Comparison of ENCODE assay signal across 8 mouse cellular contexts in genomic region chr10:80169070-80169469, GRCm38 (mm10). TPM values are rescaled to one million over a fixed set of nuclear protein-coding genes. Genes with fewer than 3 reads are reported as not detected.
DNase-seq lines count a peak whose midpoint lies in the region; ATAC-seq and TF ChIP-seq lines count a peak whose summit lies in the region.
"Had no signal": no experiment of that assay in that cellular context is flagged by ENCODE, and none has a peak within 500 bp of the region (broad histone marks: within the 10 kb centered on the region; RNA-seq: fewer than 3 reads in every experiment).

No protein-coding gene starts in this region.

- no peak for DNase-seq in lung, postnatal 36 days
- no peak for DNase-seq in forebrain, embryonic 14.5 days (ENCODE audit: low spot score)
- DNase-seq in limb, embryonic 14.5 days (ENCODE audit: low spot score) = no peak
- no peak for DNase-seq in cerebellum, adult 8-10 months

- H3K9ac ChIP-seq in lung, embryonic 15.5 days = peak overlapping the region; percentile 99
- H3K9ac ChIP-seq in forebrain, embryonic 14.5 days (ENCODE audit: low read length) = peak overlapping the region; percentile 99
- H3K9ac ChIP-seq in limb, embryonic 14.5 days (ENCODE audit: low read depth, low read length, severe bottlenecking) = peak overlapping the region; percentile 99
- H3K9ac ChIP-seq in stomach, embryonic 16.5 days (ENCODE audit: low read length) = peak overlapping the region; percentile 93

- peaks cover 26% of the 10 kb centered on the region for H3K36me3 ChIP-seq in lung, embryonic 15.5 days
- peaks cover 34% of the 10 kb centered on the region for H3K36me3 ChIP-seq in forebrain, embryonic 14.5 days (ENCODE audit: control insufficient read depth, insufficient read depth, low read length)
- H3K36me3 ChIP-seq in limb, embryonic 14.5 days (ENCODE audit: control insufficient read depth, insufficient read depth, low read length) = peaks cover 28% of the 10 kb centered on the region
- peaks cover 14% of the 10 kb centered on the region; the same call in 1 of the 2 replicates for H3K36me3 ChIP-seq in stomach, embryonic 16.5 days (ENCODE audit: control insufficient read depth, insufficient read depth, low read length)

- 36% methylated on average over 1 of the region's 1 CpGs for WGBS in lung, embryonic 15.5 days
- WGBS in forebrain, embryonic 14.5 days = 53% methylated on average over 1 of the region's 1 CpGs
- 71% methylated on average over 1 of the region's 1 CpGs for WGBS in limb, embryonic 14.5 days
- WGBS in stomach, embryonic 16.5 days = 56% methylated on average over 1 of the region's 1 CpGs

- H3K27ac ChIP-seq in lung, embryonic 15.5 days = 0 out of 2 replicates have a peak overlapping the region, but pooled peaks have one; percentile 100
- H3K27ac ChIP-seq in forebrain, embryonic 14.5 days (ENCODE audit: low read depth, low read length) = peak overlapping the region; percentile 98; the same call in 1 of the 2 replicates
- H3K27ac ChIP-seq in limb, embryonic 14.5 days (replicated peaks; ENCODE audit: low read depth, low read length) = no peak overlapping the region
- 0 out of 2 replicates have a peak overlapping the region, but pooled peaks have one; percentile 99 for H3K27ac ChIP-seq in stomach, embryonic 16.5 days (ENCODE audit: low read length)

- peak overlapping the region; percentile 84 for H3K4me3 ChIP-seq in lung, embryonic 15.5 days
- H3K4me3 ChIP-seq in forebrain, embryonic 14.5 days (ENCODE audit: low read depth, low read length) = peak overlapping the region; percentile 93
- H3K4me3 ChIP-seq in limb, embryonic 14.5 days (replicated peaks; ENCODE audit: low read length) = peak overlapping the region; percentile 95
- peak overlapping the region; percentile 75 for H3K4me3 ChIP-seq in stomach, embryonic 16.5 days (replicated peaks; ENCODE audit: low read length)

- peak overlapping the region; percentile 62 for H3K4me2 ChIP-seq in lung, embryonic 15.5 days
- peak overlapping the region; percentile 85 for H3K4me2 ChIP-seq in forebrain, embryonic 14.5 days (ENCODE audit: low read length)
- H3K4me2 ChIP-seq in limb, embryonic 14.5 days (replicated peaks; ENCODE audit: low read depth, low read length, severe bottlenecking) = peak overlapping the region; percentile 63
- peak overlapping the region; percentile 92 for H3K4me2 ChIP-seq in stomach, embryonic 16.5 days (ENCODE audit: low read depth, low read length)

- ATAC-seq in lung, embryonic 15.5 days (ENCODE audit: borderline replicate concordance, extremely low read depth, low FRiP score, low TSS enrichment) = no peak
- ATAC-seq in forebrain, embryonic 14.5 days = no peak
- ATAC-seq in limb, embryonic 14.5 days (ENCODE audit: low FRiP score, low read depth) = no peak
- no peak for ATAC-seq in stomach, embryonic 16.5 days (ENCODE audit: insufficient read depth, low FRiP score)
- ATAC-seq in erythroid progenitor cell, adult 5-6 weeks (replicated peaks; ENCODE audit: low FRiP score, poor library complexity, severe bottlenecking) = no peak
- ATAC-seq: activated CD4-positive, CD25-positive, alpha-beta regulatory T cell, adult 4 months had no signal

- no peaks in the 10 kb centered on the region for H3K9me3 ChIP-seq in lung, embryonic 15.5 days
- no peaks in the 10 kb centered on the region for H3K9me3 ChIP-seq in forebrain, embryonic 14.5 days (replicated peaks; ENCODE audit: control insufficient read depth, low read length)
- H3K9me3 ChIP-seq in limb, embryonic 14.5 days (ENCODE audit: control insufficient read depth, low read length) = no peaks in the 10 kb centered on the region
- H3K9me3 ChIP-seq in stomach, embryonic 16.5 days (replicated peaks; ENCODE audit: control insufficient read depth, low read length) = no peaks in the 10 kb centered on the region

- no peaks in the 10 kb centered on the region for H3K27me3 ChIP-seq in lung, embryonic 15.5 days
- no peaks in the 10 kb centered on the region for H3K27me3 ChIP-seq in forebrain, embryonic 14.5 days (replicated peaks; ENCODE audit: control insufficient read depth, insufficient read depth, low read length)
- no peaks in the 10 kb centered on the region for H3K27me3 ChIP-seq in limb, embryonic 14.5 days (ENCODE audit: control insufficient read depth, insufficient read depth, low read length)
- H3K27me3 ChIP-seq in stomach, embryonic 16.5 days (ENCODE audit: control insufficient read depth, insufficient read depth, low read length) = no peaks in the 10 kb centered on the region

- peaks cover 60% of the 10 kb centered on the region for H3K4me1 ChIP-seq in lung, embryonic 15.5 days
- H3K4me1 ChIP-seq in forebrain, embryonic 14.5 days (ENCODE audit: control insufficient read depth, insufficient read depth, low read length) = peaks cover 38% of the 10 kb centered on the region
- peaks cover 37% of the 10 kb centered on the region for H3K4me1 ChIP-seq in limb, embryonic 14.5 days (ENCODE audit: control insufficient read depth, insufficient read depth, low read length)
- H3K4me1 ChIP-seq in stomach, embryonic 16.5 days (ENCODE audit: control insufficient read depth, insufficient read depth, low read length) = peaks cover 42% of the 10 kb centered on the region

- no peak for TF ChIP-seq POLR2A in limb, embryonic 14.5 days (IDR thresholded peaks at IDR 0.05; ENCODE audit: borderline replicate concordance, extremely low read depth, insufficient read depth, insufficient read length)

RNA-seq across cellular contexts. Expression of gene Cirbp, which starts 3.3 kb away (rescaled TPM):
- polyA plus RNA-seq in lung, embryonic 15.5 days (2015; fragmentation: Nextera tagmentation; extraction: Ambion mirVana) = 94.6 and 95.1 TPM in 2 replicates
- polyA plus RNA-seq in forebrain, embryonic 14.5 days (2014; fragmentation: Nextera tagmentation; extraction: Ambion mirVana) = 239 and 266 TPM in 2 replicates
- polyA plus RNA-seq in limb, embryonic 14.5 days (2012; rRNA removed) = 286 and 289 TPM in 2 replicates
- polyA plus RNA-seq in limb, embryonic 14.5 days (2014; fragmentation: Nextera tagmentation; extraction: Ambion mirVana) = 101 and 106 TPM in 2 replicates
- 69.8 and 80.8 TPM in 2 replicates for polyA plus RNA-seq in stomach, embryonic 16.5 days (2015; fragmentation: Nextera tagmentation; extraction: Ambion mirVana)
- total RNA-seq in erythroid progenitor cell, adult 5-6 weeks (2015; ENCODE audit: low replicate concordance) = 10.1 and 19.7 TPM in 2 replicates
- 33.5 and 39.6 TPM in 2 replicates for total RNA-seq in erythroid progenitor cell, adult 5-6 weeks (2017; ENCODE audit: low replicate concordance)

RNA-seq across cellular contexts. Expression of gene 1600002K03Rik, which starts 3.7 kb away (rescaled TPM):
- polyA plus RNA-seq in lung, embryonic 15.5 days (2015; fragmentation: Nextera tagmentation; extraction: Ambion mirVana) = 11.6 and 14.7 TPM in 2 replicates
- polyA plus RNA-seq in forebrain, embryonic 14.5 days (2014; fragmentation: Nextera tagmentation; extraction: Ambion mirVana) = 7.2 and 9.0 TPM in 2 replicates
- polyA plus RNA-seq in limb, embryonic 14.5 days (2012; rRNA removed) = 10.9 and 15.5 TPM in 2 replicates
- 8.5 and 12.8 TPM in 2 replicates for polyA plus RNA-seq in limb, embryonic 14.5 days (2014; fragmentation: Nextera tagmentation; extraction: Ambion mirVana)
- 16.4 and 16.6 TPM in 2 replicates for polyA plus RNA-seq in stomach, embryonic 16.5 days (2015; fragmentation: Nextera tagmentation; extraction: Ambion mirVana)
- not detected in 2 replicates for total RNA-seq in erythroid progenitor cell, adult 5-6 weeks (2015; ENCODE audit: low replicate concordance)
- not detected in 2 replicates for total RNA-seq in erythroid progenitor cell, adult 5-6 weeks (2017; ENCODE audit: low replicate concordance)

RNA-seq across cellular contexts. Expression of gene Efna2, which starts 10.2 kb away (rescaled TPM):
- 16.0 and 17.3 TPM in 2 replicates for polyA plus RNA-seq in lung, embryonic 15.5 days (2015; fragmentation: Nextera tagmentation; extraction: Ambion mirVana)
- 14.5 and 20.6 TPM in 2 replicates for polyA plus RNA-seq in forebrain, embryonic 14.5 days (2014; fragmentation: Nextera tagmentation; extraction: Ambion mirVana)
- polyA plus RNA-seq in limb, embryonic 14.5 days (2012; rRNA removed) = 41.7 and 67.7 TPM in 2 replicates
- polyA plus RNA-seq in limb, embryonic 14.5 days (2014; fragmentation: Nextera tagmentation; extraction: Ambion mirVana) = 31.5 and 38.6 TPM in 2 replicates
- polyA plus RNA-seq in stomach, embryonic 16.5 days (2015; fragmentation: Nextera tagmentation; extraction: Ambion mirVana) = 9.3 and 10.5 TPM in 2 replicates
- total RNA-seq in erythroid progenitor cell, adult 5-6 weeks (2015; ENCODE audit: low replicate concordance) = not detected in 2 replicates
- not detected in 2 replicates for total RNA-seq in erythroid progenitor cell, adult 5-6 weeks (2017; ENCODE audit: low replicate concordance)
- polyA plus RNA-seq: activated CD4-positive, CD25-positive, alpha-beta regulatory T cell, adult 4 months had no signal

RNA-seq across cellular contexts. Expression of gene Midn, which starts 21.0 kb away (rescaled TPM):
- polyA plus RNA-seq in lung, embryonic 15.5 days (2015; fragmentation: Nextera tagmentation; extraction: Ambion mirVana) = 17.5 and 18.6 TPM in 2 replicates
- polyA plus RNA-seq in forebrain, embryonic 14.5 days (2014; fragmentation: Nextera tagmentation; extraction: Ambion mirVana) = 67.0 and 73.6 TPM in 2 replicates
- polyA plus RNA-seq in limb, embryonic 14.5 days (2012; rRNA removed) = 108 and 161 TPM in 2 replicates
- 33.4 and 39.6 TPM in 2 replicates for polyA plus RNA-seq in limb, embryonic 14.5 days (2014; fragmentation: Nextera tagmentation; extraction: Ambion mirVana)
- polyA plus RNA-seq in stomach, embryonic 16.5 days (2015; fragmentation: Nextera tagmentation; extraction: Ambion mirVana) = 7.8 and 9.8 TPM in 2 replicates
- total RNA-seq in erythroid progenitor cell, adult 5-6 weeks (2015; ENCODE audit: low replicate concordance) = 20.1 and 23.8 TPM in 2 replicates
- 12.5 and 18.2 TPM in 2 replicates for total RNA-seq in erythroid progenitor cell, adult 5-6 weeks (2017; ENCODE audit: low replicate concordance)

RNA-seq across cellular contexts. Expression of gene Cbarp, which starts 28.4 kb away (rescaled TPM):
- 3.9 and 5.0 TPM in 2 replicates for polyA plus RNA-seq in lung, embryonic 15.5 days (2015; fragmentation: Nextera tagmentation; extraction: Ambion mirVana)
- polyA plus RNA-seq in forebrain, embryonic 14.5 days (2014; fragmentation: Nextera tagmentation; extraction: Ambion mirVana) = 41.0 and 42.4 TPM in 2 replicates
- 28.9 and 36.0 TPM in 2 replicates for polyA plus RNA-seq in limb, embryonic 14.5 days (2012; rRNA removed)
- 7.5 and 9.3 TPM in 2 replicates for polyA plus RNA-seq in limb, embryonic 14.5 days (2014; fragmentation: Nextera tagmentation; extraction: Ambion mirVana)
- polyA plus RNA-seq in stomach, embryonic 16.5 days (2015; fragmentation: Nextera tagmentation; extraction: Ambion mirVana) = 3.1 and 3.9 TPM in 2 replicates
- total RNA-seq in erythroid progenitor cell, adult 5-6 weeks (2015; ENCODE audit: low replicate concordance) = not detected in 2 replicates
- not detected in 2 replicates for total RNA-seq in erythroid progenitor cell, adult 5-6 weeks (2017; ENCODE audit: low replicate concordance)
